9 mouse cellular contexts compared by ENCODE assay signal in genomic region chr10:75396966-75397365, GRCm38 (mm10). TPM values are rescaled to one million over a fixed set of nuclear protein-coding genes. Genes with fewer than 3 reads are reported as not detected.
A peak's percentile ranks its signal among the peaks of the same experiment; 100 is the strongest.
DNase-seq lines count a peak whose midpoint lies in the region; ATAC-seq and TF ChIP-seq lines count a peak whose summit lies in the region.
"Had no signal": no experiment of that assay in that cellular context is flagged by ENCODE, and none has a peak within 500 bp of the region (broad histone marks: within the 10 kb centered on the region; RNA-seq: fewer than 3 reads in every experiment).

No protein-coding gene starts in this region.

- 32% methylated on average over 14 of the region's 14 CpGs for WGBS in lung, postnatal 0 days

- no peaks in the 10 kb centered on the region for H3K27me3 ChIP-seq in ES-Bruce4 (ENCODE audit: control insufficient read depth, insufficient read depth, low read length, poor library complexity, severe bottlenecking)
- H3K27me3 ChIP-seq in lung, postnatal 0 days (replicated peaks; ENCODE audit: insufficient read depth, low read length), result no peaks in the 10 kb centered on the region
- H3K27me3 ChIP-seq: limb, embryonic 12.5 days had no signal

- TF ChIP-seq EP300 in ES-Bruce4 (IDR thresholded peaks at IDR 0.05; ENCODE audit: insufficient read depth, low read depth, low read length), result 0 out of 2 replicates have a peak, but pooled peaks have one; percentile 56
- 0 out of 2 replicates have a peak, but pooled peaks have one; percentile 26 for TF ChIP-seq EP300 in lung, postnatal 0 days (IDR thresholded peaks at IDR 0.05)

- no peaks in the 10 kb centered on the region for H3K9me3 ChIP-seq in ES-Bruce4 (replicated peaks; ENCODE audit: control insufficient read depth, insufficient read depth, low read length, poor library complexity, severe bottlenecking)
- H3K9me3 ChIP-seq in lung, postnatal 0 days (ENCODE audit: low read length), result no peaks in the 10 kb centered on the region
- H3K9me3 ChIP-seq: limb, embryonic 12.5 days had no signal

- ATAC-seq in common myeloid progenitor, adult 5-6 weeks (replicated peaks; ENCODE audit: low read depth, poor library complexity, severe bottlenecking), result peak; percentile 89
- ATAC-seq in lung, postnatal 0 days, result peak; percentile 79

- no peak for TF ChIP-seq CTCF in gastrocnemius, adult 2 months (IDR thresholded peaks at IDR 0.05)
- no peak for TF ChIP-seq CTCF in ES-Bruce4 (IDR thresholded peaks at IDR 0.05; ENCODE audit: low read depth, low read length)
- TF ChIP-seq CTCF in lung, postnatal 0 days (IDR thresholded peaks at IDR 0.05), result no peak

- H3K4me2 ChIP-seq in lung, postnatal 0 days (replicated peaks; ENCODE audit: low read depth, low read length), result 0 out of 2 replicates have a peak overlapping the region, but pooled peaks have one; percentile 3
- H3K4me2 ChIP-seq: limb, embryonic 12.5 days had no signal

- peak; percentile 45 for DNase-seq in gastrocnemius, adult 2 months
- no peak for DNase-seq in gastrocnemius, adult 8-10 months (ENCODE audit: low spot score in 2 of 2)
- DNase-seq in heart, postnatal 14 days, result peak; percentile 49 to 56
- peak; percentile 50 for DNase-seq in lung, postnatal 0 days (ENCODE audit: low spot score)
- DNase-seq in thymus, postnatal 36 days, result no peak
- DNase-seq in urinary bladder, adult 2 months (ENCODE audit: low spot score), result no peak

- no peaks in the 10 kb centered on the region for H3K36me3 ChIP-seq in ES-Bruce4 (ENCODE audit: control insufficient read depth, insufficient read depth, low read length, poor library complexity, severe bottlenecking)
- no peaks in the 10 kb centered on the region for H3K36me3 ChIP-seq in lung, postnatal 0 days (ENCODE audit: insufficient read depth, low read length)
- H3K36me3 ChIP-seq: limb, embryonic 12.5 days had no signal

- H3K27ac ChIP-seq in gastrocnemius, adult 2 months, result no peak overlapping the region
- no peak overlapping the region for H3K27ac ChIP-seq in ES-Bruce4 (ENCODE audit: insufficient read depth, low read length)
- no peak overlapping the region for H3K27ac ChIP-seq in lung, postnatal 0 days (ENCODE audit: low read length)
- H3K27ac ChIP-seq: limb, embryonic 12.5 days had no signal

- no peaks in the 10 kb centered on the region for H3K4me1 ChIP-seq in ES-Bruce4 (ENCODE audit: control insufficient read depth, insufficient read depth, low read length)
- H3K4me1 ChIP-seq in lung, postnatal 0 days (ENCODE audit: insufficient read depth, low read depth, low read length), result no peaks in the 10 kb centered on the region
- H3K4me1 ChIP-seq: limb, embryonic 12.5 days had no signal

- intact Hi-C loops in gastrocnemius, adult 2 months (cut with DNase I), result no loop called here
- intact Hi-C loops in heart, postnatal 14 days (cut with DNase I), result loop anchor here (5.0 kb wide), 1 partner anchor 90 kb away; no protein-coding TSS in a partner anchor

- H3K9ac ChIP-seq in ES-Bruce4 (ENCODE audit: low read depth, poor library complexity, severe bottlenecking), result no peak overlapping the region
- no peak overlapping the region for H3K9ac ChIP-seq in lung, postnatal 0 days (replicated peaks; ENCODE audit: low read depth)
- H3K9ac ChIP-seq: limb, embryonic 12.5 days had no signal

- no peak for TF ChIP-seq POLR2A in ES-Bruce4 (IDR thresholded peaks at IDR 0.05; ENCODE audit: insufficient read depth, low read length)

- no peak overlapping the region for H3K4me3 ChIP-seq in gastrocnemius, adult 2 months
- no peak overlapping the region for H3K4me3 ChIP-seq in ES-Bruce4 (ENCODE audit: low read depth, low read length)
- no peak overlapping the region for H3K4me3 ChIP-seq in lung, postnatal 0 days (ENCODE audit: low read depth, low read length)
- H3K4me3 ChIP-seq: limb, embryonic 12.5 days had no signal

RNA-seq across cellular contexts. Expression of gene Upb1, which starts 3.9 kb away (rescaled TPM):
- total RNA-seq in gastrocnemius, adult 2 months (2021), result not detected
- total RNA-seq in gastrocnemius, adult 8-10 months (2022), result under 1 TPM in 2 of 4 experiments, not detected in 2; 0.10 to 0.48 TPM
- not detected in 2 replicates for polyA plus RNA-seq in ES-Bruce4 (2011; ENCODE audit: insufficient read depth, insufficient read length, low read depth, missing spikeins)
- total RNA-seq in common myeloid progenitor, adult 5-6 weeks (2017), result 0.27 TPM in 1 of 2 replicates, not detected in the other
- under 1 TPM; 0.22 to 0.34 TPM for total RNA-seq in heart, postnatal 14 days (2021)
- 0.27 and 0.33 TPM in 2 replicates for polyA plus RNA-seq in lung, postnatal 0 days (2015; fragmentation: Nextera tagmentation; extraction: Ambion mirVana)
- 0.90 and 1.0 TPM in 2 replicates for polyA plus RNA-seq in urinary bladder, adult 2 months (2012; rRNA removed)

Comparison
In these comparisons a context has a peak if more than half of its experiments do, and no peak if none do; other contexts are left out.
1. DNase-seq: peak in gastrocnemius, adult 2 months (single experiment), heart, postnatal 14 days (2 of 2) and lung, postnatal 0 days (single experiment); none in gastrocnemius, adult 8-10 months (0 of 2), thymus, postnatal 36 days (0 of 2) and urinary bladder, adult 2 months (single experiment).